Mouse (Mus musculus): ENCODE measurements around the gene Slc35f3. TPM values are rescaled to one million over a fixed set of nuclear protein-coding genes. Genes with fewer than 3 reads are reported as not detected.

The Slc35f3 gene
- polyA plus RNA-seq (2011; ENCODE audit: insufficient read length, low read depth, missing spikeins) = not detected in 2 replicates

- Histone ChIP-seq H3K27ac (ENCODE audit: insufficient read depth, low read length) (no peak within 1 kb of the TSS), H3K4me3 (ENCODE audit: insufficient read depth, low read length) (peak within 1 kb of the TSS; percentile 24), H3K4me1 (ENCODE audit: control insufficient read depth, insufficient read depth, low read length) (no peaks in the 10 kb centered on the region)
- TF ChIP-seq POLR2A (IDR thresholded peaks at IDR 0.05; ENCODE audit: low read depth, low read length) = no peak
- no peak for TF ChIP-seq CTCF (IDR thresholded peaks at IDR 0.05; ENCODE audit: borderline replicate concordance, insufficient read depth, low read length)
Observed at GRCm38 (mm10) chr8:126298296-126299093, at the start of gene Slc35f3. Gene Slc35f3, plus strand, starts transcription at chr8:126298558.

GRCm38 (mm10) chr8:126250486-126250885, 47.9 kb upstream of the Slc35f3 start:
- Histone ChIP-seq H3K27ac (ENCODE audit: insufficient read depth, low read length) (no peak overlapping the region), H3K4me1 (ENCODE audit: control insufficient read depth, insufficient read depth, low read length) (no peaks in the 10 kb centered on the region), H3K4me3 (ENCODE audit: insufficient read depth, low read length) (no peak overlapping the region)
- TF ChIP-seq CTCF (IDR thresholded peaks at IDR 0.05; ENCODE audit: borderline replicate concordance, insufficient read depth, low read length) (no peak), POLR2A (IDR thresholded peaks at IDR 0.05; ENCODE audit: low read depth, low read length) (no peak)

- no peak overlapping the region for H3K4me3 ChIP-seq (ENCODE audit: insufficient read depth, low read length)
- TF ChIP-seq CTCF (IDR thresholded peaks at IDR 0.05; ENCODE audit: borderline replicate concordance, insufficient read depth, low read length) (no peak), POLR2A (IDR thresholded peaks at IDR 0.05; ENCODE audit: low read depth, low read length) (no peak)
- no peaks in the 10 kb centered on the region for H3K4me1 ChIP-seq (ENCODE audit: control insufficient read depth, insufficient read depth, low read length)
- no peak overlapping the region for H3K27ac ChIP-seq (ENCODE audit: insufficient read depth, low read length)
Observed at GRCm38 (mm10) chr8:126256585-126257391, 41.6 kb upstream of the Slc35f3 start.

- Histone ChIP-seq H3K27ac (ENCODE audit: insufficient read depth, low read length) (no peak overlapping the region), H3K4me3 (ENCODE audit: insufficient read depth, low read length) (no peak overlapping the region), H3K4me1 (ENCODE audit: control insufficient read depth, insufficient read depth, low read length) (no peaks in the 10 kb centered on the region)
- TF ChIP-seq POLR2A (IDR thresholded peaks at IDR 0.05; ENCODE audit: low read depth, low read length) = no peak
- TF ChIP-seq CTCF (IDR thresholded peaks at IDR 0.05; ENCODE audit: borderline replicate concordance, insufficient read depth, low read length) = no peak
Observed at GRCm38 (mm10) chr8:126257392-126257681, 41.0 kb upstream of the Slc35f3 start.

GRCm38 (mm10) chr8:126258175-126258781, 40.1 kb upstream of the Slc35f3 start:
- H3K27ac ChIP-seq (ENCODE audit: insufficient read depth, low read length) = no peak overlapping the region
- no peaks in the 10 kb centered on the region for H3K4me1 ChIP-seq (ENCODE audit: control insufficient read depth, insufficient read depth, low read length)
- H3K4me3 ChIP-seq (ENCODE audit: insufficient read depth, low read length) = no peak overlapping the region
- no peak for TF ChIP-seq POLR2A (IDR thresholded peaks at IDR 0.05; ENCODE audit: low read depth, low read length)
- TF ChIP-seq CTCF (IDR thresholded peaks at IDR 0.05; ENCODE audit: borderline replicate concordance, insufficient read depth, low read length) = peak; percentile 90

GRCm38 (mm10) chr8:126265186-126265585, 33.2 kb upstream of the Slc35f3 start:
- no peak overlapping the region for H3K4me3 ChIP-seq (ENCODE audit: insufficient read depth, low read length)
- H3K27ac ChIP-seq (ENCODE audit: insufficient read depth, low read length) = no peak overlapping the region
- no peaks in the 10 kb centered on the region for H3K4me1 ChIP-seq (ENCODE audit: control insufficient read depth, insufficient read depth, low read length)
- TF ChIP-seq POLR2A (IDR thresholded peaks at IDR 0.05; ENCODE audit: low read depth, low read length) (no peak), CTCF (IDR thresholded peaks at IDR 0.05; ENCODE audit: borderline replicate concordance, insufficient read depth, low read length) (no peak)

- TF ChIP-seq POLR2A (IDR thresholded peaks at IDR 0.05; ENCODE audit: low read depth, low read length) = no peak
- TF ChIP-seq CTCF (IDR thresholded peaks at IDR 0.05; ENCODE audit: borderline replicate concordance, insufficient read depth, low read length) = no peak
- no peak overlapping the region for H3K27ac ChIP-seq (ENCODE audit: insufficient read depth, low read length)
- no peak overlapping the region for H3K4me3 ChIP-seq (ENCODE audit: insufficient read depth, low read length)
- no peaks in the 10 kb centered on the region for H3K4me1 ChIP-seq (ENCODE audit: control insufficient read depth, insufficient read depth, low read length)
Observed at GRCm38 (mm10) chr8:126267118-126267517, 31.2 kb upstream of the Slc35f3 start.

GRCm38 (mm10) chr8:126269733-126270132, 28.6 kb upstream of the Slc35f3 start:
- Histone ChIP-seq H3K4me1 (ENCODE audit: control insufficient read depth, insufficient read depth, low read length) (no peaks in the 10 kb centered on the region), H3K4me3 (ENCODE audit: insufficient read depth, low read length) (no peak overlapping the region), H3K27ac (ENCODE audit: insufficient read depth, low read length) (no peak overlapping the region)
- TF ChIP-seq CTCF (IDR thresholded peaks at IDR 0.05; ENCODE audit: borderline replicate concordance, insufficient read depth, low read length) = no peak
- no peak for TF ChIP-seq POLR2A (IDR thresholded peaks at IDR 0.05; ENCODE audit: low read depth, low read length)

- TF ChIP-seq POLR2A (IDR thresholded peaks at IDR 0.05; ENCODE audit: low read depth, low read length) = no peak
- no peak for TF ChIP-seq CTCF (IDR thresholded peaks at IDR 0.05; ENCODE audit: borderline replicate concordance, insufficient read depth, low read length)
- Histone ChIP-seq H3K4me3 (ENCODE audit: insufficient read depth, low read length) (no peak overlapping the region), H3K4me1 (ENCODE audit: control insufficient read depth, insufficient read depth, low read length) (no peaks in the 10 kb centered on the region), H3K27ac (ENCODE audit: insufficient read depth, low read length) (no peak overlapping the region)
Observed at GRCm38 (mm10) chr8:126272445-126272844, 25.9 kb upstream of the Slc35f3 start.

Data from embryonic fibroblast, embryonic 13.5 days (primary cell).